Mouse (Mus musculus): ENCODE data around the gene Itga7.
"Not testable (repeated sequence)": the region's sequence is repeated elsewhere in the genome, so short reads cannot be mapped to it uniquely, and the experiment has no call there.

The Itga7 gene

GRCm38 (mm10) chr10:128980644-128981365 lies 47.2 kb downstream of the Itga7 start:
- CTCF ChIA-PET, result no interaction called here

GRCm38 (mm10) chr10:128989131-128989530 lies 55.5 kb downstream of the Itga7 start, which contains the start of gene Olfr9:
Olfr9 (plus strand) TSS chr10:128989431.
- CTCF ChIA-PET, result not testable (repeated sequence)

DNA sequence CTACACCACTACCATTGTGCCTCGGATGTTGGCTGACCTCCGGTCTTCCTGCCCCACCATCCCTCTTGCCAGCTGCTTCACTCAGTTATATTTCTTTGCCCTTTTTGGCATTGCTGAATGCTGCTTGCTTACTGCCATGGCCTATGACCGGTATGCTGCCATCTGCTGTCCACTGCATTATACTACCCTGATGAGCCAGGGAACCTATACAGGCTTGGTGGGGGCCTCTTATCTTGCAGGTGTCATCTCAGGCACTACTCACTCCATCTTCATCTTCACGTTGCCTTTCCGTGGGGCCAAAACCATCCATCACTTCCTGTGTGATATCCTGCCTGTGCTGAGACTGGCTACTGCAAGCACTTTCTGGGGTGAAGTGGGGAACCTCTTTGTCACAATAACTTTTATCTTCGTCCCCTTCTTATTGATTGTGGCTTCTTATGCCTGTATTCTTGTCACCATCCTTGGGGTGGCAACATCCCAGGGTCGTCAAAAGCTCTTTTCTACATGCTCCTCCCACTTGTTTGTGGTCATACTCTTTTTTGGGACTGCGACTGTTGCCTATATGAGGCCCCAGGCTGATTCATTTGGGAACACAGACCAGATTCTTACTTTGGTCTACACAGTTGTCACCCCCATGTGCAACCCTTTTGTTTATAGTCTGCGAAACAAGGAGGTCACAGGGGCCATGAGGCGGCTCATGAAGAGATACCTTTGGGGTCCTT lies 56.7 kb downstream of the Itga7 start:
- CTCF ChIA-PET, result not testable (repeated sequence)

DNA sequence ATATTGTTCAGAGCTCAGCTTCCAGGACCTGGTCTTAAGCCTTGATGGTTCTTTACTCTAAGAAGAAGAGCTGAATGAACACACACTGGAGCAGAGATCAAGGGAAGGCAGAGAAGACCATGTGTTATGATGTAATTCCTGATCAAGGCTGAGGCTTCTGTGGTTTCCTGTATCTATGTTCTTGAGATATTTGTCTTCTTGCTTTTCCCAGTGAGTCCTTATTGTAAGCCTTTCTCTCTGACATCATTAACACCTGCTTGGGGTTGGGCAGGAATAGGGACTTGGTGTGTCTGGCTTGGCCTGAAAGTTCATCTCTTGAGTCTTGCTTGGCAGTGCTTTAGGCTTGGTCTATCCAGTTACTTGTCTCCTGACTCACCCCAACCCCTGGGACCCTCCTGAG lies 57.4 kb downstream of the Itga7 start:
- CTCF ChIA-PET, result no interaction called here

GRCm38 (mm10) chr10:128995796-128996195 lies 62.2 kb downstream of the Itga7 start:
- CTCF ChIA-PET, result no interaction called here

GRCm38 (mm10) chr10:128996523-128997040 lies 63.0 kb downstream of the Itga7 start:
- CTCF ChIA-PET, result no interaction called here

GRCm38 (mm10) chr10:129004032-129004920 lies 70.7 kb downstream of the Itga7 start:
- CTCF ChIA-PET, result no interaction called here

All from spleen, embryonic (tissue).